Mouse (Mus musculus) right cerebral cortex, postnatal 25 days (tissue): ENCODE results near the gene Gm49368.

Experiments used
- DNase-seq: peaks from one replicate; pipeline ENCODE4 v3.0.0; 2022

The Gm49368 gene

GRCm38 (mm10) chr7:128057860-128058259 is 4.6 kb upstream of the Gm49368 start:
- DNase-seq, result no peak

DNA sequence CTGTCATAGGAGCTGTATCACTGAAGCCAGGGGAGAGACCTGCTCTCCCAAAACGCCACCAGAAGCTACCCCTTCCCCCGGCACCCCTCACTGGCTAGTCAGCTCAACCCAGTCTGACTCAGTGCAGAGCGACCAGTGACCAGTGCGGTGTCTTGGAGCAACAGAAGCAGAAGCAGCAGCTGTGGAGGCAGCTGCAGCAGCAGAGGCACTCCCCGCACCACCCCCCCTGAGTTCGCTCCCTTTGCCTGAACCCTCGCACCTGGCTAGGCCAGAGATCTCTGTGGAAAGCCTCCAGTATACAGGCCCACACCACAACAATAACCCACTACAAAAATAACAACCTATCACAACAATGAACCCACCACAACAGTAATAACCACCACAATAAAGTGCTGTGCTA is 3.9 kb upstream of the Gm49368 start:
- DNase-seq, result no peak

DNA sequence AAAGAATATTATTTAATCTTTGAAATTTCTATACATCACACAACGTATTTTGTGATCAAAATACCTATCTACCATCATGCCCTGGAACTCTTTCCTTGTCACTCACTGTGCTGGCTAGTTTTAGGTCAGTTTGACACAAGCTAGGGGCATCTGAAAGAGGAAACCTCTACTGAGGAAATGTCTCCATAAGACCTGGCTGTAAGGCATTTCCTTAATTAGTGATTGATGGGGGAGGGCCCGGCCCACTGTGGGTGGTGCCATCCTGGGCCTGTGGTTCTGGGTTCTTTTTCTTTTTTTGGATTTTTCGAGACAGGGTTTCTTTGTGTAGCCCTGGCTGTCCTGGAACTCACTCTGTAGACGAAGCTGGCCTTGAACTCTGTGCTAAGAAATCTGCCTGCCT is 3.4 kb upstream of the Gm49368 start:
- DNase-seq, result no peak

- no peak for DNase-seq
Observed at GRCm38 (mm10) chr7:128063211-128063781, 813 bp downstream of the Gm49368 start.

DNA sequence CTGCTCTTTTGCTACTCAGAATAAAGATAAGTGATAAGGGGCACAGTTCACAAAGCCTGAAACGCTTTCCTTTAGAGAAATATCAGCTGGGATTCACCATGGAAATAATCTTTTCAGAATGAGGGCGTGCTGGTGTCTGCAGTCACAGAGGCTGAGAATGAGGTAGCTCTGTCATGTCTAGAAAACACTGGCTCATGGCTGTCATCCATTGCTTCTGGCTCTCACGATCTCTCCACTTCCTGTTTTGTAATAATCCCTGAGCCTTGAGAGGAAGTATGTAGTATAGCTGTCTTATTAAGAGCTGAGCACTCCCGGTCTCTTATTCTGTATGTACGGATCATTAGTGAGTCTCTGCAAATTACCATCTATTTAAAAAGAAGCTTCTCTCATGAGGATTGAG is 3.1 kb downstream of the Gm49368 start:
- DNase-seq, result no peak

GRCm38 (mm10) chr7:128067847-128068246 is 5.4 kb downstream of the Gm49368 start:
- DNase-seq, result no peak

- DNase-seq, result no peak
Observed at GRCm38 (mm10) chr7:128069844-128070243, 7.4 kb downstream of the Gm49368 start.

- no peak for DNase-seq
Observed at GRCm38 (mm10) chr7:128071816-128072215, 9.3 kb downstream of the Gm49368 start.

DNA sequence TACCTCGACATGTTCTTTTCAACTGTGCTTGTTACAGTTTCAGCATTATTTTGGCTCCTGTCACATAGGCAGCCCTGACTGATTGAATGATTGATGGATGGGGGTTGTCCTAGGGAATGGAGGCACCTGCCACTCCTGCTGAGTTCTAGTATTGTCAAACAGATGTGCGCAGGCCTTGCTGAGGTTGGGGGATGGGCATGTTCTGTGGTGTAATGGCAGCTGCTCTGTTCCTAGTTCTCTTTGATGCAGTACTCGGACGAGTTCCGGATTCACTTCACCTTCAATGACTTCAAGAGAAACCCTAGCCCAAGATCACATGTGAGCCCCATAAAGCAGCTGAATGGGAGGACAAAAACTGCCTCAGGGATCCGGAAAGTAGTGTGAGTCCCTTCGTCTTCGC is 17.5 kb downstream of the Gm49368 start:
- DNase-seq, result no peak

DNA sequence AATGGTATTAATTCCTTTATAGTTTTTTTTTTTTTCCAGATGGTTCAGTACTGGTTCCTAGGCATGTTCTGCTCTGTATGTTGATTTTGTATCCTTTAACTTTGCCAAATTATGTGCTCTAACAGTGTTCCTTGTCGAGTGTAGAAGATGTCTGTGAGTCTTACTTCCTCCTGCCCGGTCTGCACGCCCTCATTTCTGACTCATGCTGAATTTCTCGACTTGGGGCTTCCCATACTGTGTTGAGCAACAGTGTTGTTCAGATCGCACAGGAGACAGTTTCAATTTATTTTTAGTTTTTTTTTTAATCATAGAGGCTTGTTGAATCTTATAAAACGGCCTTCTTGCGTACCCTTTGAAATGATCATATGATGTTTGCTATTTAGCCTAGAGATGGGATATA is 26.7 kb downstream of the Gm49368 start:
- DNase-seq, result peak; percentile 17

DNA sequence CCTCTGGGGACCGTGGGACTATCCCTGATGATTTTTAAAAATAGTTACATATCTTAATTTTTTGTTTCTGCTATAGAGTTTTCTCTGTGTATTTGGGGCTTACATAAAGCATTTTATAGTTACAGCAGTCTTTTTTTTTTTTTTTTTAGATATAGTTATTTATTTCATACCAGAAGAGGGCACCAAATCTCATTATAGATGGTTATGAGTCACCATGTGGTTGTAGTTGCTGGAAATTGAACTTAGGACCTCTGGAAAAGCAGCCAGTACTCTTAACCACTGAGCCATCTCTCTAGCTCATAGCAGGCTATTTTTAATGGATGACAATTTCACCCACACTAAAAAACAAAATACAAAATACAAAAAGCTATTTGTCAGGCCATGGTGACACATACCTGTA is 35.7 kb downstream of the Gm49368 start:
- DNase-seq, result no peak

- DNase-seq, result no peak
Observed at GRCm38 (mm10) chr7:128100742-128101357, 38.4 kb downstream of the Gm49368 start.

DNA sequence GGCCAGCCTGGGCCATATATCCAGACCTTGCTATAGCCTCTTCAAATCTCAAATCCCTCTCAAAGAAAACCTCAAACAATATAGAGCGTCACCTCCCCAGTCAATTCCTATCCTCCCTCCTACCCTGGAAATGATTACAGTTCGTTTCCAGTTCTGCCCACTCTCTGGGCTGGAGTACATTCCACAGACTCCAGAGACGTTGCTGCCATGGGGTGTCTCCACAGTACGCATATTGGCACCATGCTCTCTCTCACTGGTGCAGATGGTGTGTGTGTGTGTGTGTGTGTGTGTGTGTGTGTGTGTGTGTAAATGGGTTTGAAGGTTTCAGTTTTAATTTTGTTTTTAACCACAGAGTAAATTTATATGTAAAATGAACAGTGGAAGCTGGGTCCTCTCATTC is 42.8 kb downstream of the Gm49368 start:
- DNase-seq, result no peak

- no peak for DNase-seq
Observed at GRCm38 (mm10) chr7:128107462-128107861, 45.0 kb downstream of the Gm49368 start.

- DNase-seq, result no peak
Observed at GRCm38 (mm10) chr7:128110314-128110713, 47.8 kb downstream of the Gm49368 start.

DNA sequence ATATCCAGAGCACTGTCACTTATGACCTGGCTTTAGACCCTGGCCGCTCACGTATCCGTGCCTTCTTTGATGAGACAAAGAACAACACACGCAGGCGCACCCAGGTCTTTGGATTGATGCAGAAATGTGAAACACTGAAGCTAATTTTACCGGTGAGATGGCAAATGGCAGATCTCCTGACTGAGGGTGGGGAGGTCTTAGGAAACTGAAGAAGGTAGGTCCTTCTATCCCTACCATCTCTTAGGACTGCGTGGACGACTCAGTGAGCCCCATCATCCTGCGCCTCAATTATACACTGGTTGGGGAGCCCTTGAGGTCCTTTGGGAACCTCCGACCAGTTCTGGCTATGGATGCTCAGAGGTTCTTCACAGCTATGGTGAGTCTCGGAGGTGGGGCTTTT is 49.6 kb downstream of the Gm49368 start:
- DNase-seq, result no peak

DNA sequence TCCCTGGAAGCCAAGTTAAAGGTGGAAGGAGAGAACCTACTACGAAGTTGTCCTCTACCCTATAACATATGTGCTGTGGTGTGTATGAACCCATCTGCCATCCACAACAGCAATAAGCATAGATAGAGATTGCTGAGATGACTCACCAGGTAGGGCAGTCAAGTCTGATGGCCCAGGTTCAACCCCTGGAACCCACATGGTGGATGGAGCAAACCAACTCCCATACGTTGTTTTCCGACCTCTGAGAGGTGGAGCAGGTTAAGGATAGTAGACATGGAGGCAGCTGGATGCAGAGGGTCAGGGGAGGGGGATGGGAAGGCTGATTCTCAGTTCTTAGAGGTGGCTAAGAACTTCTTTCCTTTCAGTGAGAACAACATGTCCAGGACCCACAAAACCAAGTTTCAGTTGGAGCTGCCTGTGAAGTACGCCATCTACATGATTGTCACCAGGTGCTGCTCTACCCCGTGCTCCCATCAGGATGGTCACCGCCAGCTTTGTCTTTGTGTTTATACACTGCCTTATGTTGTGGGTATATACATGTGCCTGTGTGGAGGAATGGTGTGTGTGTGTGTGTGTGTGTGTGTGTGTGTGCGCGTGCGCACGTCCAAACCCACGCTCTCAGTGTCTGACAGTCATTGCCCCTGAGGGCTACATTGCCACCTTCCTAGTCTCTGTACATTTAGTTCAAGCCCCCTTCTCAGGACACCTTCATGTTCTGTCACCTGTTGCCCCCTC is 52.1 kb downstream of the Gm49368 start:
- DNase-seq, result no peak

GRCm38 (mm10) chr7:128115211-128115958 is 52.9 kb downstream of the Gm49368 start:
- no peak for DNase-seq

GRCm38 (mm10) chr7:128116396-128116795 is 53.9 kb downstream of the Gm49368 start:
- no peak for DNase-seq

- DNase-seq, result no peak
Observed at GRCm38 (mm10) chr7:128119726-128120490, 57.4 kb downstream of the Gm49368 start.

DNA sequence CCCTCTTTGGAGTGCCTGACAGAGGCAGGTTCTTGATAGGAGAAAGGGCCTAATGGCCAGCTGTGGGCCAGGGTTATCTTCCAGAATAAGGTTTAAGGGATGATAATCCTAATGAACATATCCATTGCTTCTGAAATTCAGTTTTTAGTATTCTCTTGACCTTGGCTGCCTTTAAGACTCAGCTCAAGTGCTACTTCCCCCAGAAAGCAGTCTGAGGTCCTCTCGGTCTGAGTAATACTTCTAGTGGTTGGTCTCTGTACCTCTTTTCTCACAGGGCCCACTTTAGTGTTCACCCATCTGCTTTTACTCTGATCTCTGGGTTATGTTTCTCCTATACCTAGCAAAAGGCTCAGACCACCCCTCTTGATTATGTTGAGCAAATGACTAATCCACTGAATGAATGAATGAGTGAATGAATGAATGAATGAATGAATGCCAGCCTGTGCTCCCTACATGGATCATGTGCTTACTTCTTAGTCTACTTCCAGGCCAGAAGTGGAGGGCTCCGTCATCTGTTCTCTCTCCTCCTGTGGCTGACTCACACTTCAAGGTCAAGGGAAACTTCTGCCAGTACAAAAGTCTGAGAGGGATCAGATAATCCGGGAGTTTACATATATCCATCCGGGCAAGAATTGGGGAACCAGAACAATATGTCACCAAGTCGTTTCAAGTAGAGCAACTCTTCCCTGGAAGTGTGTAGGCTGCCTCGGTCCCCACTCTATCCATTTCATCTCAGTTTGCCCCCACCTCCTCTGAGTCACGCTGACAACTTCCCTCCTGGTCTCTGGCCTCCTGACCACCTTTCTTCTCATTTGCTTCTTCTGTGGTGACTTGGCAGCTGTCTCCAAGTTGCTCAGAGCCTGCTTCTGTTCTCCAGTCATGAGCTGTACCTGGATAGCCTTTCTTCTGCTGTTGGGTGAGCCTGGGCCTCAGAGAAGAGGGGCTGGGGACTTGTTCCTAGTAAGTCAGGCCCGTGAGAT is 66.5 kb downstream of the Gm49368 start, which contains the start of gene Itgax:
Gene Itgax (plus strand): TSS at position 807 of the 980 bp plus-strand sequence.
- no peak for DNase-seq

- no peak for DNase-seq
Observed at GRCm38 (mm10) chr7:128132148-128132547, 69.7 kb downstream of the Gm49368 start.
